Mouse (Mus musculus) MEL (cell line): ENCODE data around the gene Hs6st3.

Experiments
- CTCF ChIP-seq, 3 experiments: IDR thresholded peaks in 2 of 3; conservative IDR thresholded peaks in 1 of 3; 2 replicates each; pipeline ENCODE4 v1.5.1; 2011 to 2012; ENCODE audit warnings: low read length in 3 of 3, low read depth in 2 of 3, mild to moderate bottlenecking in 2 of 3, improper control_type of control experiment in 1 of 3, inconsistent platforms in 1 of 3, mixed read lengths in 1 of 3, moderate library complexity in 1 of 3; ENCODE audit not compliant: control insufficient read depth in 1 of 3, insufficient read depth in 1 of 3, poor library complexity in 1 of 3, severe bottlenecking in 1 of 3
- EP300 ChIP-seq, 2 experiments: IDR thresholded peaks; 2 replicates each; pipeline ENCODE4 v1.6.1; 2011; ENCODE audit warnings: improper control_type of control experiment in 2 of 2, low read length in 2 of 2, low read depth in 1 of 2, mild to moderate bottlenecking in 1 of 2
- ETS1 ChIP-seq: IDR thresholded peaks from 2 replicates; pipeline ENCODE4 v1.6.1; 2012; ENCODE audit warnings: low read depth, mild to moderate bottlenecking, inconsistent platforms, low read length, improper control_type of control experiment, moderate library complexity
- MYB ChIP-seq: IDR thresholded peaks from 2 replicates; pipeline ENCODE4 v1.6.1; 2011; ENCODE audit warnings: mild to moderate bottlenecking, low read depth, low read length, improper control_type of control experiment
- POLR2A ChIP-seq, 2 experiments: IDR thresholded peaks; 2 replicates each; pipeline ENCODE4 v1.6.1; 2011 to 2012; ENCODE audit warnings: low read length in 2 of 2, mild to moderate bottlenecking in 2 of 2, control low read depth in 1 of 2, improper control_type of control experiment in 1 of 2, low read depth in 1 of 2, moderate library complexity in 1 of 2; ENCODE audit not compliant: control insufficient read depth in 1 of 2, insufficient read depth in 1 of 2, poor library complexity in 1 of 2
- POLR2AphosphoS2 ChIP-seq: IDR thresholded peaks from 2 replicates; pipeline ENCODE4 v1.6.1; 2011; ENCODE audit warnings: low read length, improper control_type of control experiment
- TAL1 ChIP-seq: IDR thresholded peaks from 2 replicates; pipeline ENCODE4 v1.6.1; 2012; ENCODE audit warnings: mild to moderate bottlenecking, inconsistent platforms, low read length, moderate library complexity, mixed read lengths
- TCF12 ChIP-seq: IDR thresholded peaks from 2 replicates; pipeline ENCODE4 v1.6.1; 2014; ENCODE audit warnings: low read depth, mild to moderate bottlenecking, inconsistent platforms, low read length, improper control_type of control experiment, moderate library complexity

DNA sequence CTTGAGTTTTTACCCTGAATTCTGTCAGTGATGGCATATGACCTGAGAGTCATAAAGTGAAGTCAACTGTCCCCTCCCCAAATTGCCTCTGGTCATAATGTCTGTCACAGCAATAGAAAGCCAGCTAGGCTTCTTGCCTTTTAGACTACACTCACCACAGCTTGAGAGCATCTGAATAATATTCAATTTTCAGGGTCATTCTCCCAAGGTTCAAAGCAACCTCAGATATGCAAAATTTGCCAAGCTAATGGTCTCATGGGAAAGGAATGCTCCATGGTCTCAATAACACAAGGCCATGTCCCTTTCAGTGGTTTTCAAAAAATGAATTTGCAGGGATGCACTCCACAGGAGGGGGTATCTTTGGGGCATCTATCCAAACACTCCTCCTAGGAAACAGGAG lies 764.3 kb downstream of the Hs6st3 start:
- TF ChIP-seq POLR2A (IDR thresholded peaks at IDR 0.05; ENCODE audit: control insufficient read depth in 1 of 2, insufficient read depth in 1 of 2, low read depth in 1 of 2, low read length in 2 of 2, poor library complexity in 1 of 2), result no peak
- TF ChIP-seq EP300 (IDR thresholded peaks at IDR 0.05; ENCODE audit: low read depth in 1 of 2, low read length in 2 of 2), result no peak
- no peak for TF ChIP-seq POLR2AphosphoS2
- TF ChIP-seq CTCF (IDR thresholded peaks at IDR 0.05 in 2 of 3, conservative IDR thresholded peaks at IDR 0.05 in 1 of 3; ENCODE audit: control insufficient read depth in 1 of 3, insufficient read depth in 1 of 3, low read depth in 2 of 3, low read length in 3 of 3, poor library complexity in 1 of 3, severe bottlenecking in 1 of 3), result no peak
- TF ChIP-seq TCF12, result no peak
- TF ChIP-seq MYB, result no peak
- no peak for TF ChIP-seq ETS1
- no peak for TF ChIP-seq TAL1
